Mouse (Mus musculus) cerebellum, adult 2 months (tissue): Measurements from ENCODE around the gene Adora2a.

Experiments used
- CTCF ChIP-seq: fragments of 200-500 bp; IDR thresholded peaks from 2 replicates; pipeline ENCODE4 v1.5.1; 2011; ENCODE audit warnings: low read depth, mild to moderate bottlenecking, control low read depth, low read length, moderate library complexity, borderline replicate concordance; ENCODE audit not compliant: insufficient read depth
- POLR2A ChIP-seq: fragments of 200-500 bp; IDR thresholded peaks from 2 replicates; pipeline ENCODE4 v1.6.1; 2011; ENCODE audit warnings: low read length, control low read depth, borderline replicate concordance; ENCODE audit not compliant: insufficient read depth

- TF ChIP-seq CTCF (no peak), POLR2A (no peak)
These were observed 22.3 kb upstream of the Adora2a start for GRCm38 (mm10) chr10:75294362-75294761.
